Mouse (Mus musculus): ENCODE results near the gene Ifnar2. TPM values are rescaled to one million over a fixed set of nuclear protein-coding genes. Genes with fewer than 3 reads are reported as not detected.
A peak's percentile ranks its signal among the peaks of the same experiment; 100 is the strongest.

Gene Ifnar2
- polyA plus RNA-seq, 1 experiment from 2014 or later = 54.1 TPM

GRCm38 (mm10) chr16:91367066-91367465, 5.5 kb upstream of the Ifnar2 start:
- no peak overlapping the region for H3K4me2 ChIP-seq
- 80% methylated on average over 2 of the region's 2 CpGs for WGBS
- no peaks in the 10 kb centered on the region for H3K36me3 ChIP-seq (ENCODE audit: insufficient read depth)
- no peak overlapping the region for H3K27ac ChIP-seq (ENCODE audit: low read depth)
- ATAC-seq (ENCODE audit: insufficient read depth) (no peak), DNase-seq (no peak)
- no peak for TF ChIP-seq CTCF (IDR thresholded peaks at IDR 0.05; ENCODE audit: low read depth)
- no peak overlapping the region for H3K9ac ChIP-seq
- H3K4me3 ChIP-seq (ENCODE audit: low read depth, low read length) = no peak overlapping the region
- H3K9me3 ChIP-seq (ENCODE audit: low read depth, low read length) = peaks cover 9% of the 10 kb centered on the region; the same call in 1 of the 2 replicates
- H3K4me1 ChIP-seq (ENCODE audit: insufficient read depth) = peaks cover 8% of the 10 kb centered on the region; the same call in 1 of the 2 replicates
- H3K27me3 ChIP-seq (ENCODE audit: insufficient read depth, low read length) = no peaks in the 10 kb centered on the region

- peak overlapping the region; percentile 87 for H3K4me3 ChIP-seq (ENCODE audit: low read depth, low read length)
- peaks cover 6% of the 10 kb centered on the region for H3K4me1 ChIP-seq (ENCODE audit: insufficient read depth)
- WGBS = 24% methylated on average over 13 of the region's 13 CpGs
- no peak for TF ChIP-seq CTCF (IDR thresholded peaks at IDR 0.05; ENCODE audit: low read depth)
- DNase-seq (no peak), ATAC-seq (ENCODE audit: insufficient read depth) (no peak)
- peak overlapping the region; percentile 66 for H3K4me2 ChIP-seq
- no peaks in the 10 kb centered on the region for H3K36me3 ChIP-seq (ENCODE audit: insufficient read depth)
- H3K9me3 ChIP-seq (ENCODE audit: low read depth, low read length) = no peaks in the 10 kb centered on the region
- H3K27me3 ChIP-seq (ENCODE audit: insufficient read depth, low read length) = no peaks in the 10 kb centered on the region
- peak overlapping the region; percentile 90 for H3K9ac ChIP-seq
- H3K27ac ChIP-seq (ENCODE audit: low read depth) = peak overlapping the region; percentile 98
These were observed 1.1 kb downstream of the Ifnar2 start for GRCm38 (mm10) chr16:91373473-91374252.

GRCm38 (mm10) chr16:91374253-91374634, 1.7 kb downstream of the Ifnar2 start:
- Histone ChIP-seq H3K27ac (ENCODE audit: low read depth) (0 out of 2 replicates have a peak overlapping the region, but pooled peaks have one; percentile 98), H3K4me1 (ENCODE audit: insufficient read depth) (peaks cover 11% of the 10 kb centered on the region), H3K9me3 (ENCODE audit: low read depth, low read length) (no peaks in the 10 kb centered on the region), H3K4me2 (peak overlapping the region; percentile 66), H3K4me3 (ENCODE audit: low read depth, low read length) (peak overlapping the region; percentile 87), H3K27me3 (ENCODE audit: insufficient read depth, low read length) (no peaks in the 10 kb centered on the region), H3K36me3 (ENCODE audit: insufficient read depth) (no peaks in the 10 kb centered on the region), H3K9ac (no peak overlapping the region)
- TF ChIP-seq CTCF (IDR thresholded peaks at IDR 0.05; ENCODE audit: low read depth) = no peak
- DNase-seq (no peak), ATAC-seq (ENCODE audit: insufficient read depth) (no peak)
- 74% methylated on average over 3 of the region's 3 CpGs for WGBS

GRCm38 (mm10) chr16:91376701-91377100, 4.1 kb downstream of the Ifnar2 start:
- H3K27me3 ChIP-seq (ENCODE audit: insufficient read depth, low read length) = no peaks in the 10 kb centered on the region
- no peak overlapping the region for H3K4me2 ChIP-seq
- 89% methylated on average over 10 of the region's 10 CpGs for whole genome bisulfite sequencing
- H3K4me3 ChIP-seq (ENCODE audit: low read depth, low read length) = no peak overlapping the region
- H3K9ac ChIP-seq = no peak overlapping the region
- H3K9me3 ChIP-seq (ENCODE audit: low read depth, low read length) = no peaks in the 10 kb centered on the region
- DNase-seq (no peak), ATAC-seq (ENCODE audit: insufficient read depth) (no peak)
- H3K4me1 ChIP-seq (ENCODE audit: insufficient read depth) = peaks cover 13% of the 10 kb centered on the region
- TF ChIP-seq CTCF (IDR thresholded peaks at IDR 0.05; ENCODE audit: low read depth) = no peak
- H3K27ac ChIP-seq (ENCODE audit: low read depth) = peak overlapping the region; percentile 9; the same call in 1 of the 2 replicates
- H3K36me3 ChIP-seq (ENCODE audit: insufficient read depth) = no peaks in the 10 kb centered on the region

- DNase-seq = no peak
- Histone ChIP-seq H3K9ac (no peak overlapping the region), H3K4me2 (peak overlapping the region; percentile 16; the same call in 1 of the 2 replicates), H3K27me3 (ENCODE audit: insufficient read depth, low read length) (no peaks in the 10 kb centered on the region), H3K4me3 (ENCODE audit: low read depth, low read length) (no peak overlapping the region), H3K27ac (ENCODE audit: low read depth) (no peak overlapping the region), H3K9me3 (ENCODE audit: low read depth, low read length) (no peaks in the 10 kb centered on the region), H3K4me1 (ENCODE audit: insufficient read depth) (peaks cover 13% of the 10 kb centered on the region), H3K36me3 (ENCODE audit: insufficient read depth) (no peaks in the 10 kb centered on the region)
- 37% methylated on average over 17 of the region's 17 CpGs for WGBS
- TF ChIP-seq CTCF (IDR thresholded peaks at IDR 0.05; ENCODE audit: low read depth) = no peak
- ATAC-seq (ENCODE audit: insufficient read depth) = no peak
These were observed 5.9 kb downstream of the Ifnar2 start for GRCm38 (mm10) chr16:91378431-91378986.

- no peak overlapping the region for H3K9ac ChIP-seq
- peak overlapping the region; percentile 33; the same call in 1 of the 2 replicates for H3K27ac ChIP-seq (ENCODE audit: low read depth)
These were observed 6.4 kb downstream of the Ifnar2 start for GRCm38 (mm10) chr16:91378991-91379390.

GRCm38 (mm10) chr16:91379412-91379811, 6.8 kb downstream of the Ifnar2 start:
- 19% methylated on average over 3 of the region's 3 CpGs for WGBS
- H3K27ac ChIP-seq (ENCODE audit: low read depth) = peak overlapping the region; percentile 33; the same call in 1 of the 2 replicates
- TF ChIP-seq CTCF (IDR thresholded peaks at IDR 0.05; ENCODE audit: low read depth) = no peak
- H3K4me2 ChIP-seq = no peak overlapping the region
- H3K4me3 ChIP-seq (ENCODE audit: low read depth, low read length) = no peak overlapping the region
- DNase-seq (no peak), ATAC-seq (ENCODE audit: insufficient read depth) (no peak)
- H3K27me3 ChIP-seq (ENCODE audit: insufficient read depth, low read length) = no peaks in the 10 kb centered on the region
- H3K9me3 ChIP-seq (ENCODE audit: low read depth, low read length) = no peaks in the 10 kb centered on the region
- H3K36me3 ChIP-seq (ENCODE audit: insufficient read depth) = peaks cover 9% of the 10 kb centered on the region
- H3K4me1 ChIP-seq (ENCODE audit: insufficient read depth) = 0 out of 2 replicates have a peak, but pooled peaks cover 7% of the 10 kb centered on the region
- H3K9ac ChIP-seq = no peak overlapping the region

More at GRCm38 (mm10) chr16:91378991-91379390, 6.4 kb downstream of the Ifnar2 start:
- no peak for TF ChIP-seq CTCF (IDR thresholded peaks at IDR 0.05; ENCODE audit: low read depth)
- no peaks in the 10 kb centered on the region for H3K9me3 ChIP-seq (ENCODE audit: low read depth, low read length)
- ATAC-seq (ENCODE audit: insufficient read depth) = peak; percentile 42; the same call in 1 of the 2 replicates
- no peaks in the 10 kb centered on the region for H3K27me3 ChIP-seq (ENCODE audit: insufficient read depth, low read length)
- H3K4me1 ChIP-seq (ENCODE audit: insufficient read depth) = peaks cover 9% of the 10 kb centered on the region; the same call in 1 of the 2 replicates
- peaks cover 5% of the 10 kb centered on the region for H3K36me3 ChIP-seq (ENCODE audit: insufficient read depth)
- no peak overlapping the region for H3K4me3 ChIP-seq (ENCODE audit: low read depth, low read length)
- DNase-seq = no peak
- peak overlapping the region; percentile 16; the same call in 1 of the 2 replicates for H3K4me2 ChIP-seq
- 24% methylated on average over 9 of the region's 9 CpGs for WGBS
